Mouse (Mus musculus) B cell, adult (primary cell): ENCODE measurements around the gene Vps13c. TPM values are rescaled to one million over a fixed set of nuclear protein-coding genes. Genes with fewer than 3 reads are reported as not detected.

Experiments used
- total RNA-seq: library from RNA; stranded (reverse); gene quantifications from 4 replicates; pipeline ENCODE4 v1.2.4, GENCODE M21; 2023; ENCODE audit not compliant: inconsistent age

Vps13c gene
- total RNA-seq, result 27.2 to 33.6 TPM (median 31.4 TPM) in 4 replicates

DNA sequence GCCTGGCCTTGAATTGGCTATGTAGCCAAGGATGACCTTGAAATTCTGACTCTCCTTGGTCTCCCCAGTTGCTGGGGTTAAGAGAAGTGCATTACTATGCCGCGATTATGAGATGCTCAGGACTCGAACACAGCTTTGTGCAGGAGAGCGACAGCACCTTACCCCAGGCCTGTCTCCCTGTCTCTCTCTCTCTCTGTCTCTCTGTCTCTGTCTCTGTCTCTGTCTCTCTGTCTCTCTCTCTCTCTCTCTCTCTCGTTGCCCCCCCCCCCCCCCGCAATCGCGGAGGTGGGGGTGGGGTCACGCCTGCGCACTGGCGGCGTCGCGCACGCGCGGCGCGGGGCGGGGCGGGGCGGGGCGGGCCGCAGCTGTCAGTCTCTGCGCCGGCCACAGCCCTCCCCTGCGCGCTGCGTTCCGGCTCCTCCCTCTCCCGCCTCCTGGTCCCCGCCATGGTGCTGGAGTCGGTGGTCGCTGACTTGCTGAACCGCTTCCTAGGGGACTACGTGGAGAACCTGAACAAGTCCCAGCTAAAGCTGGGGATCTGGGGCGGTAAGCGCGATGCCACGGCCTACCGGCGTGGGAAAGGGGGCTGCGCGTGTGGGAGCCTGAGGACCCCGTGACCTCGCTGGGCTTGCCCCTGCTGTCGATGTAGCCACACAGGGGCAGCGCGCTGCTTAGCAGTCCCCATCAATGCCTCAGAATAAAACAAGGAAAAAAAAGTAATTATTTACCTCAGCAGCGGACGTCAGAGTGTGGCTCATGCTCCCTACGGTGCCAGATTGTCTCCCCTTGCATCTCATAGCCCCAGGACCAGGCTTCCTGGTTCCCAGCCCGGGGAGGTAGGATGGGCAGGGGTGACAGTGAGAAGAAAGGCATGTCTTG is at the start of gene Vps13c:
Vps13c (plus strand) TSS at position 416 of the 879 bp plus-strand sequence.

DNA sequence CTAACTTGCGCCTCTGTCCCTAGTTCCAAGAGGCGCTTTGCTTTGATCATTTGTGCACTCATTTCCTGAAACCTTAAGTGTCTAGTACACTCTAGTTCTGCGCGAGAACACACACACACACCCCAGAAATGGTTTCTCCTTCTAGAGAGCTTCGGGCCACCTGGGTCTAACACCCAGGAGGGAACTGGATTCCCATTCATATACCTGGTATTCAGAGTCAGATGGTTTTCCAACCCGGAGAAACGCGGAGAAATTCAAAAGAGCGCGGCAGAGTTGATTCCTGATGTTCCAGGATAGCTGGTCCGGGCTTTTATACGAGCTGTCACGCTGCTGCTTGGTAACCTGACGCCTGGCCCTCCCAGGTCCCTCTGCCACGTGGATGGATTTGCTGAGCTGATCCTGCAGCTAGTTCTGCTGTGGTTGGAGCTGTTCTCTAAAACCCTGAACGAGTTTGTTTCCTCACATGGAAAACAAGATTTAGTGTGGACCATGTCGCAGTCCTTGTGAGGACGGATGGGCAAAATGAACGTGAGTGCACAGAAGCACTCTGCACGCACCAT is 8.1 kb upstream of the Vps13c start, which contains the start of gene C2cd4a:
C2cd4a (minus strand) TSS at position 285 of the 560 bp plus-strand sequence.

Other genes starting within 250 kb of the Vps13c start
- gene C2cd4b, start 81.0 kb upstream of the Vps13c start, total RNA-seq, result not detected in 4 replicates
- not detected in 4 replicates for gene C2cd4a, start 8.1 kb upstream of the Vps13c start, total RNA-seq